Mouse (Mus musculus) neural tube, embryonic 11.5 days (tissue): ENCODE measurements around the gene Itpa. TPM values are rescaled to one million over a fixed set of nuclear protein-coding genes. Genes with fewer than 3 reads are reported as not detected.

Experiments used
- ATAC-seq: fragments of 200-750 bp; cut with Nextera tagmentation; 2 replicates; pipeline ENCODE4 v1.8.0; 2017; ENCODE audit warnings: moderate number of reproducible peaks, mild to moderate bottlenecking, moderate TSS enrichment, moderate library complexity; ENCODE audit not compliant: insufficient read depth, low FRiP score, low TSS enrichment
- DNase-seq: peaks from one replicate; pipeline ENCODE4 v3.0.0-alpha.2; 2015; ENCODE audit warnings: low spot score
- H3K27ac ChIP-seq: fragments of 300-500 bp; sonication (generic); 2 replicates; pipeline ENCODE4 v1.5.1; 2014; ENCODE audit warnings: low read depth, mild to moderate bottlenecking, low read length
- H3K27me3 ChIP-seq: fragments of 300-500 bp; sonication (generic); 2 replicates; pipeline ENCODE4 v1.6.1; 2014; ENCODE audit warnings: mild to moderate bottlenecking, low read length, mixed read lengths; ENCODE audit not compliant: control insufficient read depth, insufficient read depth
- H3K36me3 ChIP-seq: fragments of 300-500 bp; sonication (generic); 2 replicates; pipeline ENCODE4 v1.6.1; 2014; ENCODE audit warnings: mild to moderate bottlenecking, low read length, moderate library complexity, mixed read lengths; ENCODE audit not compliant: control insufficient read depth, insufficient read depth
- H3K4me1 ChIP-seq: fragments of 300-500 bp; sonication (generic); 2 replicates; pipeline ENCODE4 v1.6.1; 2014; ENCODE audit warnings: low read length, mixed read lengths; ENCODE audit not compliant: control insufficient read depth, insufficient read depth
- H3K4me2 ChIP-seq: fragments of 300-500 bp; sonication (generic); 2 replicates; pipeline ENCODE4 v1.6.1; 2014; ENCODE audit warnings: low read depth, mild to moderate bottlenecking, moderate library complexity
- H3K4me3 ChIP-seq: fragments of 300-500 bp; sonication (generic); 2 replicates; pipeline ENCODE4 v1.5.1; 2014; ENCODE audit warnings: low read depth, low read length
- H3K9ac ChIP-seq: fragments of 300-500 bp; sonication (generic); 2 replicates; pipeline ENCODE4 v1.6.1; 2014; ENCODE audit warnings: mild to moderate bottlenecking, low read length
- H3K9me3 ChIP-seq: fragments of 300-500 bp; sonication (generic); 2 replicates; pipeline ENCODE4 v1.6.1; 2016; ENCODE audit warnings: low read length; ENCODE audit not compliant: control insufficient read depth
- WGBS: fragments of 180-500 bp; shearing (Covaris S2); extraction: QIAGEN DNeasy Blood & Tissue Kit; methylation state at CpG from one replicate; pipeline ENCODE4 v1.1.7; 2014; 5-methylcytosine and 5-hydroxymethylcytosine counted together
- polyA plus RNA-seq: library from polyadenylated mRNA; unstranded; fragments of >200 nt; fragmentation: Nextera tagmentation; extraction: Ambion mirVana; gene quantifications from 2 replicates; pipeline ENCODE4 v1.2.1, GENCODE M21; 2014

Gene Itpa
- polyA plus RNA-seq = 143 and 144 TPM in 2 replicates

DNA sequence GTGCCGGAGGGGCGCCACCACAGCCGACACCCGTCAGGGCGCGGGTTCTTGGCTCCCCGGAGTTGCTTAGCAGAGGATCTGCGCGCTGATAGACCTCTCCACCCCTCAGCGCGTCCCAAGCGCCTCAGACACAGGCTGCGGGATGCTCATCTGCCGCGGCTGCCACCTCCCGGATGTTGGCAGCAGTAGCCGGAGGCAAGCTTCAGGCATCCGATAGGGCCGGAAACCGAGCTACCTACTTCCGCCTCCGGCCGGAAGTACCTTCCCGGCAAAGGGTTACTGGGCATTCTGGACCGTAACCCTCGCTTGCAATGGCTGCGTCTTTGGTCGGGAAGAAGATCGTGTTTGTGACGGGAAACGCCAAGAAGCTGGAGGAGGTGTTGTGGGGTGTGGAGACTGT is at the start of gene Itpa:
TSS of gene Itpa (plus strand) at position 52 of the 400 bp plus-strand sequence.
- Histone ChIP-seq H3K27me3 (no peaks in the 10 kb centered on the region), H3K9ac (peak within 1 kb of the TSS; percentile 51), H3K27ac (peak within 1 kb of the TSS; percentile 50; the same call in 1 of the 2 replicates), H3K4me1 (peaks cover 10% of the 10 kb centered on the region), H3K9me3 (no peaks in the 10 kb centered on the region), H3K36me3 (peaks cover 5% of the 10 kb centered on the region; the same call in 1 of the 2 replicates), H3K4me3 (peak within 1 kb of the TSS; percentile 54), H3K4me2 (peak within 1 kb of the TSS; percentile 93)
- under 1% methylated on average over 31 of the region's 31 CpGs for WGBS
- DNase-seq (peak; percentile 91), ATAC-seq (peak; percentile 62)

DNA sequence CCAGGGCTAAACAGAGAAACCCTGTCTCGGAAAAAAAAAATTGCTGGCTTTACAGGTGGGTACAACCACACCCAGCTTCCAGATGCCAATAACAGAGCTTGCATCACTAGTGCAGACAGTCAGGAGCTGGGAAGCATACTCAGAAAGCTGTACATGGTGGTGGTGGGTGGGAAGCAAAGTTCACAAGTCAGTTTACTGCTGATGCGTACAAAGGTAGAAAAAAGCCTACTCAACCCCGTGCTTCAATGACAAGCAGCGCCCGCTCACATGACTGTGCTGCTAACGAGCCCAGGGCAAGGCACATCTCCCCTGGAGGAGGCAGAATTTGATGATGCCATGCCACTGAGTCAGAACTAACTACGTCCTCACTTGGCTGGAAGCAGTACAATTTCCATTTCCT is 48.4 kb upstream of the Itpa start:
- Histone ChIP-seq H3K9ac (no peak overlapping the region), H3K36me3 (peaks cover 8% of the 10 kb centered on the region), H3K4me3 (no peak overlapping the region), H3K4me1 (no peaks in the 10 kb centered on the region), H3K27me3 (no peaks in the 10 kb centered on the region), H3K27ac (no peak overlapping the region), H3K9me3 (no peaks in the 10 kb centered on the region), H3K4me2 (no peak overlapping the region)
- DNase-seq (no peak), ATAC-seq (no peak)
- 94% methylated on average over 7 of the region's 7 CpGs for WGBS

DNA sequence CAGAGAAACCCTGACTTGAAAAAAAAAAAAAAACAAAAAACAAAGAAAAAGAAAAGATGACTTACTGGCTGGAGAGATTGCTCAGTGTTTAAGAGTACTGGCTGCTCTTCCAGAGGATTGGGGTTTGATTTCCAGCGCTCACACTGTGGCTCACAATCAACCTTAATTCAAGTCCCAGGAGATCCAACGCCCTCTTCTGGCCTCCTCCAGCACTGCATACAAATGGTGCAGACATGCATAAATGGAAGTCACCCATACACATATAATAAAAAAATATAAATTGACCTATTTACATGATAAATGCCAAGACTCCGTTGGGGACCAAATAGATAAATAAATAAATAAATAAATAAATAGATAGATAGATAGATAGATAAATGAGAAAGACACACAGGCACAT is 39.0 kb upstream of the Itpa start:
- no peak overlapping the region for H3K27ac ChIP-seq
- peaks cover 4% of the 10 kb centered on the region; the same call in 1 of the 2 replicates for H3K4me1 ChIP-seq
- 0 out of 2 replicates have a peak, but pooled peaks cover 2% of the 10 kb centered on the region for H3K36me3 ChIP-seq
- H3K4me2 ChIP-seq = no peak overlapping the region
- no peak overlapping the region for H3K4me3 ChIP-seq
- no peak overlapping the region for H3K9ac ChIP-seq
- DNase-seq (no peak), ATAC-seq (no peak)
- WGBS = 64% methylated on average over 3 of the region's 3 CpGs
- H3K9me3 ChIP-seq = no peaks in the 10 kb centered on the region
- H3K27me3 ChIP-seq = no peaks in the 10 kb centered on the region

GRCm38 (mm10) chr2:130629080-130629838 is 38.2 kb upstream of the Itpa start:
- no peaks in the 10 kb centered on the region for H3K9me3 ChIP-seq
- H3K4me2 ChIP-seq = peak overlapping the region; percentile 76
- H3K27ac ChIP-seq = no peak overlapping the region
- peak; percentile 45 for ATAC-seq
- 0 out of 2 replicates have a peak, but pooled peaks cover 2% of the 10 kb centered on the region for H3K36me3 ChIP-seq
- peak overlapping the region; percentile 92 for H3K9ac ChIP-seq
- H3K27me3 ChIP-seq = peaks cover 5% of the 10 kb centered on the region; the same call in 1 of the 2 replicates
- peaks cover 7% of the 10 kb centered on the region; the same call in 1 of the 2 replicates for H3K4me1 ChIP-seq
- peak overlapping the region; percentile 96 for H3K4me3 ChIP-seq
- DNase-seq = no peak
- WGBS = 3% methylated on average over 37 of the region's 37 CpGs

- WGBS = under 1% methylated on average over 25 of the region's 25 CpGs
- H3K4me2 ChIP-seq = peak within 1 kb of the TSS; percentile 76
- DNase-seq (peak; percentile 87), ATAC-seq (peak; percentile 82)
- peaks cover 10% of the 10 kb centered on the region for H3K27me3 ChIP-seq
- H3K4me3 ChIP-seq = peak within 1 kb of the TSS; percentile 96
- H3K9me3 ChIP-seq = no peaks in the 10 kb centered on the region
- H3K9ac ChIP-seq = peak within 1 kb of the TSS; percentile 92
- H3K4me1 ChIP-seq = peaks cover 12% of the 10 kb centered on the region; the same call in 1 of the 2 replicates
- H3K27ac ChIP-seq = no peak within 1 kb of the TSS
- 0 out of 2 replicates have a peak, but pooled peaks cover 2% of the 10 kb centered on the region for H3K36me3 ChIP-seq
These were observed 37.6 kb upstream of the Itpa start, which contains the start of the genes Fastkd5 and Ubox5 for GRCm38 (mm10) chr2:130629839-130630203. TSS of gene Fastkd5 (minus strand) at chr2:130630027. TSS of gene Ubox5 (minus strand) at chr2:130630038.

- Histone ChIP-seq H3K27me3 (peaks cover 35% of the 10 kb centered on the region), H3K27ac (no peak overlapping the region)
These were observed 35.0 kb upstream of the Itpa start for GRCm38 (mm10) chr2:130632416-130632815.

DNA sequence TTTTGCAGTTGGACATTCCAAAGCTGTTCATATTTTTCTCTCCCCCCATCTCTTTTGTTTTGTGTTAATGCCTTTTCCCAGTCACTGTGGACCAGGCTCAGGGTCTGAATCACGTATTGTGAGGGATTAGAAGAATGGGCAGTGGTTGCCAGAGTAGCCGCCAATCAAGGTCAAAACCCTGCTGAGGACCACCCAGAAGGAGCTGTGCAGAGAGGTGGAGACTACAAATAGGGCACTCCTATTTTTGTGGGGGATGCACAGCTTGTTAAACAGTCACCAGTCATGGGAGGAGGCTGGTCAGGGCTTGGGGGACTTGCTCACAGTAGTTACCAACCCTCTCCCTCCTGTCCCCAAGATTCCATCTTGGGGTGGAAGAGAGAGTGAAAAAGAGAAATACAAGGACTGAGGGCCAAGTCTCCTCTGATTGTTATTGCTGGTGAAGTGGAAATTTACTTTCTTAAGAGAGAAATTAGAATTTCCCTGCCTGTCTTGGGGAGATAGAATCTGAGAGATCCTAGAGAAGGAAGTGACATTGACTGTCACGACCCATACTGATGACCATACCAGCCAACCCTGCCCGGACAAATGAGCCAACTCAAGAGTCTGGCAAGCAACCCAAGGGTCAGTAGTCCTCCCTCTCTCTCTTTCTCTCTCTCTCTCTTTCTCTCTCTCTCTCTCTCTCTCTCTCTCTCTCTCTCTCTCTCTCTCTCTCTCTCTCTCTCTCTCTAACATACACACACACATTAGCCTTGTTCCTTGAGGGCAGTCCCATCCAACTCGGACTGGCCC is 34.3 kb upstream of the Itpa start:
- Histone ChIP-seq H3K4me2 (no peak overlapping the region), H3K9ac (no peak overlapping the region), H3K4me1 (peaks cover 19% of the 10 kb centered on the region), H3K9me3 (no peaks in the 10 kb centered on the region), H3K4me3 (no peak overlapping the region), H3K36me3 (no peaks in the 10 kb centered on the region), H3K27ac (no peak overlapping the region), H3K27me3 (peaks cover 42% of the 10 kb centered on the region)
- 55% methylated on average over 5 of the region's 5 CpGs for WGBS
- ATAC-seq (no peak), DNase-seq (no peak)

More at GRCm38 (mm10) chr2:130632416-130632815, 35.0 kb upstream of the Itpa start:
- WGBS = 82% methylated on average over 1 of the region's 1 CpGs
- DNase-seq = no peak
- Histone ChIP-seq H3K36me3 (no peaks in the 10 kb centered on the region), H3K4me1 (peaks cover 19% of the 10 kb centered on the region), H3K9me3 (no peaks in the 10 kb centered on the region), H3K9ac (no peak overlapping the region), H3K4me2 (no peak overlapping the region), H3K4me3 (no peak overlapping the region)
- ATAC-seq = no peak

DNA sequence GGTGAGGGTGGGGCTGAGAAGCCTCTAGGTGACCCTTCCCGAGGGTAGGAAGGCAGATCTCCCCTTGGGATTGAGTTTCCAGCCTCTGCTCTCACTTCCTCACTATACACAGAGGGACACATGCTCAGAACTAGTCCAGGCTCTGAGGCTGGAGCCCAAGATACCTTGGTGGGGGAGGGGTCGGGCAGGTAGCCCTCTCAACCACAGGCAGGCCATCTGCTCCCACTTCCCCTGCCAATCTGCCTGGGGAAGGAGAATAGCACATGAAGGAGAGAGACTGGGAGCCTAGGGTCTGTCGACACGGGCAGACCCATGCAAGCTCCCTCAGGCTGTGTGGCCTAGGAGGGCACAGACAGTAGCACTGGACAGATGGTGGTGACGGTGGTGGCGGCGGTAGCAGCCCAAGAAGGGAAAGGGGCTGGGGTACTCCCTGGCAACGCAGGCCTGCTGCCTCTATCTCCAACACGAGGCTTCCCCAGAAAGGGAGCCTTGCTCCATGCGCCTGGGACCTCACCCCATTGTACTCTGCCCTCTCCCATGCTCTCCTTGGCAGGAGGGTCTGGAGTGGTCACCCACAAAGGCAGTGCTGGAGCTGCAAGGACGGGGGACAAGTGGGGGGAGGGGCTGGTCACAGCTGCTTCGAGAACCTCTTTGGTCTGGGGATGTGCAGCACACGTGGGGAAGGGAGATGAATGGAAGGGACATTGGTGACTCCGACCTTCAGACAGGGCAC is 33.2 kb upstream of the Itpa start:
- H3K27me3 ChIP-seq = peaks cover 49% of the 10 kb centered on the region
- H3K4me2 ChIP-seq = peak overlapping the region; percentile 50
- peaks cover 15% of the 10 kb centered on the region for H3K4me1 ChIP-seq
- H3K27ac ChIP-seq = no peak overlapping the region
- peak; percentile 47 for DNase-seq
- no peak overlapping the region; the same call in 1 of the 2 replicates for H3K9ac ChIP-seq
- ATAC-seq = peak; percentile 17; the same call in 1 of the 2 replicates
- H3K36me3 ChIP-seq = no peaks in the 10 kb centered on the region
- H3K9me3 ChIP-seq = no peaks in the 10 kb centered on the region
- peak overlapping the region; percentile 20; the same call in 1 of the 2 replicates for H3K4me3 ChIP-seq
- WGBS = 13% methylated on average over 13 of the region's 14 CpGs
